Mouse (Mus musculus) retina, postnatal 1 day (tissue): ENCODE measurements around the gene Tmem95.

Experiments used
- DNase-seq: peaks from one replicate; pipeline ENCODE4 v3.0.0-alpha.2; 2012

Gene Tmem95

GRCm38 (mm10) chr11:69910781-69911560 is 33.2 kb upstream of the Tmem95 start:
- no peak for DNase-seq

DNA sequence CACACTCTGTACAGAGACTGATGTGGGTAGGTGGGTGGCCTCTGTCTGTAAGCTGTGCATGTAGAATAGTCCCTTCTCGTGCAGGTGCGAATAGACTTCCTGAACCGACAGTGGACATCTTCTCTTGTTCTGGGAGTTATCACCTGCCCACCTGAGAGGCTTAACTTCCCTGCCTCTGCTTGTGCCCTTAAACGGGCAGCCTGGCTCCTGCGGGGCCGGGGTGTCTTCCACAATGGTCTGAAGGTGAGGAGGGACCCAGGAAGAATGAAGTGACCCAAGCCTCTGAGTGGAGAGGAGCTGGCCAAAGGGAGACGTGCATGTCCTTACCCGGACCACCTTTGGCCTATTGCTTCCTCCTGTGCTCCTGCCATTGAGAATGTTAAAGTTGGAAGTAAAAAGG is 32.4 kb upstream of the Tmem95 start:
- no peak for DNase-seq

DNA sequence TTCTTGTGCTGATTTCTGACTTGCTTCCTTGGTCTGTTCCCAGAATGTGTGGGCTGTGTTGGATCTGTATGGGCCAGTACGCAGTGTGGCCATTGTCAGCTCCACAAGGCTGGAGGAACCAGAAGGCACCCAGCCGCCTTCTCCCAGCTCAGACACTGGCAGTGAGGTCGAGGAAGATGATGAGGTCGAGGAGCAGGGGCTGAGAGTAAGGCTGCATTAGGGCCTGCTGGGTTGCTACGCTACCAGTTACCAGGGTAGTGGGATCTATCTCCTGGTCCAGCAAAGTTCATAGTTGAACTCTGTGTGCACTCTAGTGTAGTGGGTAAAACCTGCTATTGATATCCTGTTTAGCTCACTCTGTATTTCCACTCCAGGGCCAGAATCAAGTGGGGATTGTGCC is 31.4 kb upstream of the Tmem95 start:
- no peak for DNase-seq

DNA sequence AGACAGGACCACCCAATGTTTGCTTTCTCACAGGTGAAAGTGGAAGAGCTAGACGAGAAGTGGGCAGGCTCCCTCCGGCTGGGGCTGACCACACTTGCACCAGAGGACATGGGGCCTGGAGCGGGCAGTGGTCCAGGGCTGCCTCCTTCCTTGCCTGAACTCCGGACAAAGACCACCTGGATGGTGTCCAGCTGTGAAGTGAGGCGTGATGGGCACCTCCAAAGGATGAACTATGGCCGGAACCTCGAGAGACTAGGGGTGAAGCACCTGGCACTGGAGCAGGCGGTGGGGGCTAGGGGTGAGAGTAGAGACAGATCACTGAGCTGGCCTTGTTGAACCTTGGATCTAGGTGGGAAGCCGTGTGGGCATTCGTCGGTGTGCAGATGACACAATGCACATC is 30.8 kb upstream of the Tmem95 start:
- DNase-seq = no peak

- no peak for DNase-seq
These were observed 26.5 kb upstream of the Tmem95 start for GRCm38 (mm10) chr11:69904311-69904710.

- DNase-seq = no peak
These were observed 25.2 kb upstream of the Tmem95 start for GRCm38 (mm10) chr11:69902972-69903371.

DNA sequence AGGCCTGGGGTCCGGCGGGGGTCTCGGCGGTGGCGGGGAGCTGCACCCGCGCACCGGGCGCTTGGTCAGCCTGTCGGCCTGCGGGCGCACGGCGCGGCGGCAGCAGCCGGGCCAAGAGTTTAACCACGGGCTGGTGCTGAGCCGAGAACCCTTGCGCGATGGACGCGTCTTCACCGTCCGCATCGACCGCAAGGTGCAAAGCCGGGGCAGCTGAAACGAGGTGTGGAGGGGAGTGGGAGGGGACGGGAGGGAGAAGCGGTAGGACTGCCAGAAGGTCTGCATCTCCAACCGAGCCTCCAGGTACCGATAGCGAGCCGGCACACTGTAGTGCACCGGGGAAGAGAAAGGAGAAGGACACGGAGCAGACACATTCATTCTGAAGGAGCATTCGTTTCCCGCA is 24.2 kb upstream of the Tmem95 start:
- no peak for DNase-seq

DNA sequence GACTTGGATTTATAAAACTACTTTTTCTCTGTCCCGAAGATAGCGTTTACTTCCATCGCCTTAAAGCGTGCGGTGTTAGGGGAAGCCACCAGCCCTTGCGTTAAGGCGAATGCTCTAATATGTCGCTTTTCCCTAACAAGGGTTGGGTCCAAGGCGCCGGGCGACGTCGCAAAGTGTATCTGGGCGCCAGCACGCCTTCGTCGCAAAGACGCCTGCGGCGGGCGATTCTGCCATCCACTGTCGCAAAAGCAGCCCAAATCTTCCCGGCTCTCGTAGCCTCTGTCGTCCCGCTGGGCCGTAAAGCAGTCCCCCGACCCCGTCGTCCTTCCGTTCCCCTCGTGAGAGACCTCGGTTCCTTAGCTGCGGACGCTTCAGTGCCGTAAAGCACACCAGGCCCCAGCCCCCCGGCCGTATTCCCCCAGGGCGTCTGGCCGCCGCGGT is 23.6 kb upstream of the Tmem95 start:
- peak; percentile 99 for DNase-seq

DNA sequence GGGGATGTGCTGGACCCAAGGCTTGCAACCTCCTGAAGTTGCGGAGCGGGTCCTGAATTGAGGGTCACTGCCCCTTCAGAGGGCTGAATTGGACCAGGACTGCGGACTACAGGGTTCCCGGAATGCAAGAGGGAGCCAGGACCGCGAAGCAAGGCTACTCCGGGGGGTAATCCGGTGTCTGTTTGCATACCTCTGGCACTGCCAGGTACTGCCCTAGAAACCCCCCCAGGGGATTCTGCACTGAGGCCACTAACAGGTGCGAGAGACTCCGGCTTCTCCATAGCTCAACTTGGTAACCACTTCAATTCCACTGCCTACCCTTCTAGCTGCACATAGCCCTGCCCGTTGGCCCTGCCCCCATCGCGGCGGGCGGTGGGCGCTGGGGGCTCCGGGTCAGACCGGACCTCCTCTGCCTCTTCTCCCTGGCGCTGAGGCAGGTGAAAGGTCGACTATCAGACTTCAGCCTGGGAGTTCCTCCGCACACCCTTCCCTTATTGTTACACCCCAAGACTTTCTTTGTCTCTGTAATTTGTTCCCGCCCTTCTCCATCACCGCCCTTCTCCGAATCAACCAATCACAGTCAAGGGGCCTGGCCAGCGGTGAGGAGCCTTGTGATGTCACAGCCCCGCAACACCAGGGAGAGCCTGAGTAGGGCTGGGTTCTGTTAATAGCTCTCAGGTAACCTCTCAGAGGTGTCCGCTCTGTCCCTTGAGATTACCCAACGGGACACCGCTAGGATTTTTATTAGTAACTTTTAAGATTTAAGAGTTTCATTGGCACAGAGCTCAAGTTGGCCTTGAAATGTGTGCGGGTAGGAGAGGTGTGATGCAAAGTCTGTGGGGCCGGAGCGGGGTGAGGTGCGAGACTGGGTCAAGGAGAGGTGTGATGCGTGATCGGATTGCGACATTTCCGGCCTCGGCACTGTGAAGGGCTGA is 22.9 kb upstream of the Tmem95 start, which contains the start of the genes 2810408A11Rik and Neurl4:
Gene 2810408A11Rik, minus strand, starts transcription at position 517 of the 935 bp plus-strand sequence.
Gene Neurl4, plus strand, starts transcription at position 602 of the 935 bp plus-strand sequence.
- DNase-seq = peak; percentile 97

DNA sequence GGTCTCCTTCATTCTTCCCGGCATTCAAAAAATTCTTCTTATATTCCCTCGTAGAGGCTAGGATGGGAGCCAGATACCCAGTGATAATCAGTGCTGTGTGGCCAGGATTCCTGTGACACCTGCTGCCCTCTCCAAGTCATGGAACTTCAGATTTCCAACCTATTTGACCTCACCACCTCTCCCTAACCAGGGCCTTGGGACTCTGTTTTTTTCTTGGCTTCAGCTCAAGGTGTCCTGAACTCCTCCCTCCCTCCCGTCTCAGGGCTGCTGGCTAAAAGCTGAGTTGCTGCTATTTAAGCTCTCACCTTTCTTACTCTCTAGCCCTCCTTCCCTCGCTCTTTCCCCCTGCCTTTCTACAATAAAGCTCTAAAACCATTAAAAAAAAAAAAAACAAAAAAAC is 22.1 kb upstream of the Tmem95 start:
- DNase-seq = no peak

- no peak for DNase-seq
These were observed 17.5 kb upstream of the Tmem95 start, which contains the start of gene Acap1 for GRCm38 (mm10) chr11:69895291-69895690. Acap1 (minus strand) TSS chr11:69895539.

DNA sequence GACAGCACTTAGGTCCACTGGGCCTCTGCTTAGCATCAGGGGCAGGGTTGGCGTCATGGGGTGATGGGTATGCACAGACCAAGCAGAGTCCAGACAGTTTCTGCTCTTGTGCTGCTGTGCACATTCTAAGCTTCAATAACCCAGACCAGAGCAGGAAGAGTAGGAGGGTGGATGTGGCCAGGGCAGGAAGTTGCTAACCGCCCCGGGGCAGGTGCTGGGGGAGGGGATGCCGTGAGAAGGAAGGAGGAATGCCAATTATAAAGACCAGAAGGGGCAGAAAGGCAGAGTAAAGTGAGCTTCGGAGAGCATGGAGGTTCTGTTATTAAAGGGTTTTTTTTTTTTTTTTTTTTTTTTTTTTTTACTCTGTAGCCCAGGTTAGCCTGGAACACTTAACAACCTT is 16.9 kb upstream of the Tmem95 start:
- DNase-seq = no peak

GRCm38 (mm10) chr11:69891482-69891881 is 13.7 kb upstream of the Tmem95 start:
- peak; percentile 48 for DNase-seq

DNA sequence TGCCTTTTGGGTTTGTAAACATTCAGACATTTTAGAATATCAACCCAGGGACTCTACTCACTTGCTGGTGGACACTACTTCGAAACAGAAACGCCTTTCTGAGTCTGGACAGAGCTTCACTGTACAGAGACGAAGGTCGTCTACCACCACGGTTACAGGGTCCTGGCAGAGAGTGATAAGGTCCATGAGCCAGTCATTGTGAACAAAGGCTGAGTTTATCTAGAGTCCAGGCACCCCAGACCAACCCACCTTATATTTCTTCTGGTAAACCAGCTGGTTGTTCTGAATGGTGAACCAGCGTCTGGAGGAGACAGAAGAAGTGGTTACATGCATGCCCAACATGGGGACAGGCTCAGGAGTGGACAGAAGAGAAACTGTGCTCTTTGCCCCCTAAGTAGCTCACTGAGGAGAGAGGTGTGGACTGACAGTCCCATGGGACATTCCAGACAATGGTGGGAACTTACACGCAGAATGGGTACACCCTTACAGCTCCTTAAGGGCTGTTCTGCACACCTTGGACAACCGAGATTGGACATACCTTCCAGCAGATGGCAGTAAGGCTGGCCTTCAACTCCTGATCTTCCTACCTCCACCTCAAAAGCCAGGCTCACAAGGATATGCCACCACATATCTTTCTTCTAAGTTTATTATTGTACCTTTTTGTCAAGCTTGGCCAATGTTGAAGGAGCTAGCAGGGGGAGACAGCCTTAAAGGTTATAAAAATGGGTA is 9.3 kb upstream of the Tmem95 start:
- DNase-seq = no peak

- no peak for DNase-seq
These were observed 6.8 kb upstream of the Tmem95 start for GRCm38 (mm10) chr11:69884663-69885062.

- no peak for DNase-seq
These were observed 6.4 kb upstream of the Tmem95 start for GRCm38 (mm10) chr11:69884240-69884639.

- no peak for DNase-seq
These were observed 5.8 kb upstream of the Tmem95 start for GRCm38 (mm10) chr11:69883527-69884151.

- peak; percentile 47 for DNase-seq
These were observed 5.2 kb upstream of the Tmem95 start for GRCm38 (mm10) chr11:69883066-69883465.

- DNase-seq = no peak
These were observed 4.2 kb upstream of the Tmem95 start for GRCm38 (mm10) chr11:69881787-69882670.

DNA sequence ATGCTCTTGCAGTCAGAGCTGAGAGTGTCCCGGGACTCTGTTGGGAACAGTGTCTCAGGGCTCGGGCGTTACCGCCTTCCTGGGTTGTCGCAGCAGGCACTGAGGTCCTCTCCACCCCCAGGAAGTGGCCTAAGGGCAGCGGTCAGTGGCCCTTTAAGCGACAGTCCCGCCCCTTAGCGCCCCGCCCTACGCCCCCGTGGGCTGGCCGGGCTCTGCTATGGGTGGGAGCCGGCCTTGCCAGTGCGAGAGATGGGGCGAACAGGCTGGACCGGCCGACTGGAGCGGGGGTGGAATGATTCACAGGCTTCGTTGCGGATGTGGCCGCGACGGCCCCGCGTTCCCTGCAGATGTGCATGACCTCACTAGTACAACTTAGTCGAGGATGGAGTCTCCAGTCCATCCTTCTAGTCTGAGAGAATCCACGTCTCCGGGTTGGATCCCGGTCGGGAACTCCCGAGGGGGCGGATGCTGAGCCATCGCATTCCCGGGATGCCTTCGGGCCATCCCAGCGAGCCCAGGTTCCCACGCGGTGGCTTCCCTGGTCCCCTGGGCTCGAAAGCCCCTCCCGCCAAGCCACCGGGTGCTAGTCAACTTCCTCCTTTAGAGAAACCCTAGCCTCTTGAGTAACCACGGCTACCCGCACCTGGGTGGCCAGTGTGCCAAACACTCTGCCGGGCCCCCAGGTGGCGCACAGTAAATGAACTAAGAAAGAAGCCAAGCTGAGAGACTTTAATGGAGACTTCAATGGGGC is 3.2 kb upstream of the Tmem95 start, which contains the start of gene Kctd11:
Gene Kctd11, minus strand, starts transcription at position 554 of the 751 bp plus-strand sequence.
- peak; percentile 88 for DNase-seq

GRCm38 (mm10) chr11:69880506-69880852 is 2.7 kb upstream of the Tmem95 start:
- peak; percentile 73 for DNase-seq
